Mouse (Mus musculus) 3T3-L1 (cell line): ENCODE results near the gene Dgkh.
"Not testable (repeated sequence)": the region's sequence is repeated elsewhere in the genome, so short reads cannot be mapped to it uniquely, and the experiment has no call there.

ENCODE experiments used
- DNase-seq: peaks from one replicate; pipeline ENCODE4 v3.0.0-alpha.2; 2015; ENCODE audit warnings: low read depth, low spot score

Gene Dgkh

DNA sequence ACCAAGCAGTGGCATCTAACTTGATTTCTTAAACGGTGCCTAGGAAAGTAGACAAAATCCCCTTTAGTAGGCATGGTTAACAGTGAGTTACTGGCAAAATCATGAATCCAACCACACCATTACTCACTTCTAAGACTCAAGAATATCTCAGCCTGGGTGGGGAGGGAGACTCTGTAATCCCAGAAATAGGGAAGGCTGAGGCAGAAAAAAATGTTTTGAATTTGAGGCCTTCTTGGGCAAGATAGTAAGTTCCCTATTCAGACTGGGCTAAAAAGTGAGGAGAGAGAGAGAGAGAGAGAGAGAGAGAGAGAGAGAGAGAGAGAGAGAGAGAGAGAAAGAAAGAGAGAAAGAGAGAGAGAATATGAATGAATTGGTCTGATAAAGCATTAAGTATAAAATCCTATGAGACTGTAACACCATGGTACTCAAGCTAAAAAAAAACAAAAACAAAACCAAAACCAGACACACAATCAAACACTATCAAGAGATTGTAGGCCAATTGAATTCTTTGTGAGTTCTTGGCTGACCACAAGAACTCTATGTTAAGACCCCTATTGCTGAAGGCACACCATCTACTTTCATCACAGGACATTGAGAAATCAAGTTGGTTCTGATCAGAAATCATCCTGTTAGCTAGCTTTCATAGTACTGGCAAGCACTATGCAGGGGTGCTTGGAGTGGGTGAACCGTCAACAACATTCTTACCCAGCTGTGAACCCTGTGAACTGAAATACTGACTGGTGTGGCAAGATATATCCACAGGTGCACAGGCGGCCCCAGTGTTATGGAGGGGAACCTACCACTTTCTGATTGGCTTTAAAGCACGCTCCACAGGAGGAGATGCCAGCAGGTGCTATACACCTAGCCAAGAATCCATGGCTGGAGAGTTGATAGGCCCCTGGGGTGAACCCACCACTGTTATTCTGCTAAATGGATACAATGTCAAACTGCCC, 101.4 kb downstream of the Dgkh start:
- no peak for DNase-seq

DNA sequence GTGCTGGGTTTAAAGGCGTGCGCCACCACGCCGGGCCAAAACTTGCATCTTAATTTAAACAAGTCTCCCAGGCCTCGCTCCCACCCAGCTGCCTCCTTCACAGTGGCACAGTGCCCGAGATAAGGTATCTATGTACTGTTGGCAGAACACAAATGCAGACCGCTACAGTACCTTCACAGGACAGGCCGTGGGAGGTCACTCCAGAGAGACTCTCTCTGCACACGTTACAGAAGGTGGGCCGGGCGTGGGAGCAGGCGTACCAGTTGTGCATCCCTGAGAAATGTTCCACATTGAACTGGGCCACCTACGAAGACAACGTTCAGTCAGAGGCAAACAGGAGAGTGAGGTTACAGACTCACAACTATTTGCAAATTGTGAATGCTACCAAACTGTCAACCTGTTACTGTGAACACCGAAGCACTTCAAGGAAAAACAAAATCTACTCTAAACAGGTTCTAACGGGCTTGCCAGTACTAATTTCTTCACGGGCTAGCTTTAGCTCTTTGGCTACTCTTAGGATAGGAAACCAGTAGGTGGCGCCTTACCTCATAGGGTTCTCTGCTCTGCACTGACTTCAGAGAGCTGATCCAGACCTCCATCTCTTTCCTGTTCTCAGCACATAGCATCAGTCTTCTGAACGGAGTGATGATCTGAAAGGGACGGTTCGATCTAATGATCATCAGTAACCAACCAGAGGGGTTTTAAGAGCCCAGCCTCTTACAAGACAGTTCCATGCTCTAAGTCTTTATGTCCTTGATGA, 104.9 kb downstream of the Dgkh start:
- DNase-seq: peak; percentile 64

- no peak for DNase-seq
Observed at GRCm38 (mm10) chr14:78618883-78619295, 113.7 kb downstream of the Dgkh start.

DNA sequence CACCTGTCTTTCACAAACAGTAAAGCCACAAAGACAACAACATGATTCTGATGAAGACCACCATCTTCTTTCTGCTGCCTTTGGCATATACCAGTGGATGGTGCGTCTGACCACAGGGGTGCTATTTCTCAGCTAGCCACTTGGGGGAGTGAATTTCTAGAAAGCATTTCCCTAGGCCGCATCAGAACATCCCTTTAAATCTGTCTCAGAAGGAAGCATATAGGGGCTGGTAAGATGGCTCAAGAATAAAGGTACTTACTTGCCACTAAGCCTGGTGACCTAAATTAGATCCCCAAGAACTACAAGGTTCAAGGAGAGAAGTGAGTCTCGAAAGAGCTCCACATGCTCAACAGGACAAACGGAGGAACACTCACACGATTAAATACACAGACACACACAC, 119.0 kb downstream of the Dgkh start:
- DNase-seq: peak; percentile 29

- DNase-seq: no peak
Observed at GRCm38 (mm10) chr14:78612111-78612788, 120.3 kb downstream of the Dgkh start.

GRCm38 (mm10) chr14:78594916-78595315, 137.7 kb downstream of the Dgkh start:
- DNase-seq: no peak

DNA sequence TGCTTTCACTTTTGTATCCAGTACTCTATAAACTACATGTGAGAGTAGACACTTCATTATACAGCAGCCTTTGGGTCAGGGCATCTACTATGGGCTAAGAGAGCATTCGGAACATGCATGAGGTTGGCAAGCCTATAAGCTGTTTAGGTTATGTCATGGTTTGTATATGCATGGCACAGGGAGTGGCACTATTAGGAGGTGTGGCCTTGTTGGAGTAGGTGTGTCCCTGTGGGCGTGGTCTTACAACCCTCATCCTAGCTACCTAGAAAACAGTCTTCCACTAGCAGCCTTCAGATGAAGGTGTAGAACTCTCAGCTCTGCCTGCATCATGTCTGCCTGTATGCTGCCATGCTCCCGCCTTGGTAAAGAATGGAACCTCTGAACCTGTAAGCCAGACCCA, 139.6 kb downstream of the Dgkh start:
- no peak for DNase-seq

DNA sequence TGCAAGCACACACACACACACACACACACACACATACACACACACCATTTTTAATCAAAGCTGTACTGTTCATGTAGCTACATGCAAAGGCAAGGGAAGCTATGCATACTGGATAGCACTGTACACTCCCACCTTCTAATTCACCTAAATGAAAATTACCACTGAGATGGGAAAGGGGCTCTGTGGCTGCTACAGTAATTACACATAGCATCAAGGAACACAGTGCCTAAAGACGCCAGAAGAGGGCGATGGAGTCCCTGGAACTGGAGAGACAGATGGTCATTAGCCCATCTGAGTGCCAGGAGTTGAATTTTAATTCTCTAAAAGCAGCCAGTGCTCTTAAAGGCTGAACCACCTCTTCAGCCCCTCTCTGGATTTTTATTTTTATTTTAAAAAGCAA, 142.2 kb downstream of the Dgkh start:
- peak; percentile 67 for DNase-seq

DNA sequence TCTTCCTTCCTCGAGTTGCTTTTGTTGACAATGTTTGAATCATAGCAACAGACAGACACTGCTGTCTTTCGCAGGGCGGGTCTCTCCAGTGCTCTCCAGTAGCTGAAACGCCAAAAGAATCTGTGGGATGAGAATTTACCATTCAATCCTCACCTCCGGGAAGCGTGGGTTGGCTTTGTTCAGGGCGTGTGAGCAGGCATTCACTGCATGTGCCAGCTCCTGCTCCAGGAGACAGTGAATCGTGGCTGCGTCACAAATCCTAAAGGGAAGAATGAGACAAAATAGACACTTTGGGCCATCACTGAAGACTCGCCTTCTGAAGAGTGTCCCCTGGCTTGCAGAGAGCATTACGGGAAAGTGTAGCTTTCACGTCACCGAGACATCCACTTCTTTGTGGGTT, 148.4 kb downstream of the Dgkh start:
- no peak for DNase-seq

- DNase-seq: peak; percentile 71
Observed at GRCm38 (mm10) chr14:78583168-78583567, 149.4 kb downstream of the Dgkh start.

- no peak for DNase-seq
Observed at GRCm38 (mm10) chr14:78575899-78576298, 156.7 kb downstream of the Dgkh start.

DNA sequence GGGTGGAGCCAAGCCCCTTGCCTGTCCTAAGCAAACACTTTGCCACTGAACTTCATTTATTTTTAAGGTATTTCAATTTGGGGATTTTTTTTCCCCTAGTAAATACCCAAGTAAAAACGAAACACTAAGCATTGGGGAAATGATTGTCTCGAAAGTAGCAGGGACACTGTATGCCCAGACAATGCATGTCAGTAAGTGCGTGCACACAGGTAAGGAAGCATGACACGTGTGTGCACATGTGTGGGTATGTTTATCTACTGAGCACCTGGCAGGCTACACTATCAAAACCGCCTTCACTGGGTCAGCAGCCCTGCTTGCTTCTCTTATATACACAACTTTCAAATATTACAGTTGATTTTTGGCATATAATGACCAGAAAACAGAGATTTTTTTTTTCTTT, 164.2 kb downstream of the Dgkh start:
- no peak for DNase-seq

DNA sequence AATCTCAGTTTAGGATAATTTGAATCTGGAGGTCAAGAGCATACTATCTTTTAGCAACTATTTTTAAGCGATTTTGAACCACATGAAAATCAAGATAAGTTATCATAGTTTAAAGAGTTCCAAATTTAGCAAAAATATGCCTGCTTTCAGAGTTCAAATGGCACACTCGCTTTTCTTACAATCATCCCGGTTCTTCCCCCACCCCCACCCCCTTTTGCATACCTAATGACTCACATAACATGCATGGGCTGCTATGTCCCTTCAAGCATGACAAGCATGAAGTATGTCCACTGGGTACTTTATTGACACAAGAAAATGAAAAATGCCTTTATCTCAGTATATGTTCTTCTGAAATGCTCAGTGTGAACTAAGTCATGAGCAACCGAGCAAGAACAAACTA, 166.1 kb downstream of the Dgkh start:
- peak; percentile 9 for DNase-seq

- no peak for DNase-seq
Observed at GRCm38 (mm10) chr14:78564292-78564691, 168.3 kb downstream of the Dgkh start.

DNA sequence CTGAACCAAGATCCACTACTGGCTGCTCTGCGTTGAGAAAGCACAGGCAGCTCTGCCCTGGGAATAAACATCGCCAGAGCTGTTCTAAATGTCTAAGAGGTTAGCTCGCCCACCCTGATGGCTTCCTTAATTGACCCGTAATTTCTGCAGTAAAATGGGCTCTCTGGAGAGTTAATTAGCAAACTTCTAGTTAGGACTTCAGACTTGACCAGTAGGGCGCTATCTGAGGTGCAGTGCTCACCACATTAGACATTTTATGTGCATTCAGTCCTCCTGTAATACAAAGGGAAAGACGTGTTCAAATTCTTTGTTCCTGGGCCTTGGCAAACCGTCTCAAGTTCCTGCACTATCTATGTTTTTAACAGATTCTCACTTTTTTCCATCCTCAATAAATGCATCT, 169.4 kb downstream of the Dgkh start:
- DNase-seq: no peak

- no peak for DNase-seq
Observed at GRCm38 (mm10) chr14:78562121-78562520, 170.5 kb downstream of the Dgkh start.

- no peak for DNase-seq
Observed at GRCm38 (mm10) chr14:78559042-78559441, 173.5 kb downstream of the Dgkh start.

DNA sequence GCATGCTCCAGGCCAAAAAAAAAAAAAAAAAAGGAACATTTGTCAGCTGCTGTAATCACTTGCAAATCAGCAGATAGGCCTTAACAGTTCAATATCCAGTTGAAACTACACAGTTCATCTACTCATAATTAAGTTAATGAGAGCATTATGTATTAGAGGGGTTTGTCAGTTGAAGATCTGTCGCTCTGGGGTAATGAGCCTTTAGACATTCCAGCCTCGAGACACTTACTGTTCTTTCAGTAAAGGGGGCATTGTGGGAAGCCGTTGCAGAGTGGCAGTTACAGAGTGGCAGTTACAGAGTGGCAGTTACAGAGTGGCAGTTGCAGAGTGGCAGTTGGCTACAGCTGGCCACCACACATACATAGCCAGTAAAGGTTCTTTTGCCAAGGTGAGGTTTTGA, 177.7 kb downstream of the Dgkh start:
- DNase-seq: not testable (repeated sequence)

GRCm38 (mm10) chr14:78553661-78554060, 178.9 kb downstream of the Dgkh start:
- DNase-seq: no peak

DNA sequence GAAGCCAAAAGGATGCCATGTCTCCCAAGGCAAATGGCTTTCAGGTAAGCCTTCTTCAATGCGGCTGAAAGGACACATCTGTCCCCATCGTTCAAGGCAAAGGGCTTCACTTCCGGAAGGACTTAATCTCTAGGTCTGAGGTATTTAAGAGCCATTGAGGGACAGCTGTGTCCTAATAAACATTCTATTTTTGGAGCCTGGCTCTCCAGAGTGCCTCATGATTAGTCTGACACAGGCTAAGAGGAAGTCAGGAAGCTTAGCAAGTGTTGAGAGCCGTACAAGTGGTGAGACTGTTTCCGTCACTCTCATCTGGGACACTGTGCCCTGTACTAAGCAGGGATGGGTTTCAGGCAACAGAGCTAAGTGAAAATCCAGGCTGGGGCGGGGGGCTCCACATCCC, 183.8 kb downstream of the Dgkh start:
- no peak for DNase-seq

DNA sequence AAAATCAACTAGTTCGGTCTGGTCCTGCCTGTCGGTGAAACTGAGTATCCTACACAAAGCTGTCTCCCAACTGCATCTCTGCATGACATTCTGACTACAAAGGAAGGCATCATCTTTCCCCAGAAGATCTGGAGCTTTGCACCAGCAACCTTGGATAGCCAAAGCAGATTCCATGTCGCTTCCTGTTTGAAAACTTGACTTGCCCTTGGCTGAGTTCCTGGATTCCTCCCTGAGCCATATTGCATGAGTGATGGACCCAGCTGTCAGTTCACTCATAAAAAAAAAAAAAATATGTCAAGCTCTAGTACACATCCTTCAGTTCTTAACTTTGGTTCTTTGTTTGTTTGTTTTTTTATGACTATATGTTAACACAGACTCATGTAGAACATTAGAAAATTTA, 191.3 kb downstream of the Dgkh start:
- DNase-seq: peak; percentile 69

DNA sequence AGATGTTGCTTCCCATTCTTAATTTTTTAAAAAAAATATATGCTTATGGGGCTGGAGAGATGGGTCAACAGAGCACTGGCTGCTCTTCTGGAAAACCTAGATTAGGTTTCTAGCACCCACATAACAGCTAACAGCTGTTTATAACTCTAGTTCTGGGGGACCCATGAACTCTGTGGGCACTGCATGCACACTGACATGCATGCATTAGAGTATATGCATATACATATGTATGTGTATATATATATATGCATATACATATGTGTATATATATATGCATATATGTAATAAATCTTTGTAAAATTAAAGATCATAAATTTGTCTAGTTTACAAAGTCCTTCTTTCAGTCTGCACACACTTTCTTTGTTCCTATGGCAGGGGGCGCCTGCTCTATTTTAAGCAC, 192.8 kb downstream of the Dgkh start:
- no peak for DNase-seq
